Comparison of ENCODE assay signal across 8 mouse cellular contexts in genomic region chr14:62003013-62003781, GRCm38 (mm10).
DNase-seq lines count a peak whose midpoint lies in the region; ATAC-seq lines count a peak whose summit lies in the region.

No protein-coding gene starts in this region.

- no peaks in the 10 kb centered on the region for H3K36me3 ChIP-seq in intestine, embryonic 16.5 days (ENCODE audit: control insufficient read depth, insufficient read depth, low read length)

- 64% methylated on average over 16 of the region's 16 CpGs for WGBS in intestine, embryonic 16.5 days

- intact Hi-C loops in gastrocnemius, postnatal 14 days (cut with DNase I; ENCODE audit: low total_unique reads), result no loop called here

- H3K27me3 ChIP-seq in intestine, embryonic 16.5 days (replicated peaks; ENCODE audit: control insufficient read depth, insufficient read depth, low read length), result no peaks in the 10 kb centered on the region

- H3K27ac ChIP-seq in intestine, embryonic 16.5 days (ENCODE audit: low read length), result no peak overlapping the region

- H3K4me2 ChIP-seq in intestine, embryonic 16.5 days (ENCODE audit: low read depth, low read length), result no peak overlapping the region

- ATAC-seq in intestine, embryonic 16.5 days, result no peak

- peak; percentile 58 for DNase-seq in adipocyte (ENCODE audit: low spot score)
- peak; percentile 56 to 61 for DNase-seq in cerebellum, postnatal 10 days
- DNase-seq in gastrocnemius, postnatal 14 days, result peak; percentile 41
- peak; percentile 24 for DNase-seq in layer of hippocampus, adult 9-10 months (ENCODE audit: low spot score)
- peak; percentile 56 for DNase-seq in lung, postnatal 25 days (ENCODE audit: low spot score)
- peak; percentile 65 for DNase-seq in right cerebral cortex, postnatal 4 days
- DNase-seq in spleen, postnatal 36 days (ENCODE audit: low spot score in 2 of 2), result no peak

- H3K4me1 ChIP-seq in intestine, embryonic 16.5 days (ENCODE audit: control insufficient read depth, insufficient read depth, low read length), result no peaks in the 10 kb centered on the region

- H3K9me3 ChIP-seq in intestine, embryonic 16.5 days (ENCODE audit: control insufficient read depth, low read length), result no peaks in the 10 kb centered on the region

- no peak overlapping the region for H3K9ac ChIP-seq in intestine, embryonic 16.5 days (ENCODE audit: low read depth, low read length)

- no peak overlapping the region for H3K4me3 ChIP-seq in intestine, embryonic 16.5 days (ENCODE audit: low read length)

Comparison
In these comparisons a context has a peak if more than half of its experiments do, and no peak if none do; other contexts are left out.
1. DNase-seq: peak in adipocyte (single experiment), cerebellum, postnatal 10 days (2 of 2), gastrocnemius, postnatal 14 days (single experiment), layer of hippocampus, adult 9-10 months (single experiment), lung, postnatal 25 days (single experiment) and right cerebral cortex, postnatal 4 days (single experiment); none in spleen, postnatal 36 days (0 of 2).